Mouse (Mus musculus): ENCODE measurements at regions not wholly inside any gene's neighbourhood (a gene's known extent, or its start where the extent isn't known, plus 50 kb on each side); places are given as distances from the start of the nearest gene placed in this dataset.
A peak's percentile ranks its signal among the peaks of the same experiment; 100 is the strongest.

DNA sequence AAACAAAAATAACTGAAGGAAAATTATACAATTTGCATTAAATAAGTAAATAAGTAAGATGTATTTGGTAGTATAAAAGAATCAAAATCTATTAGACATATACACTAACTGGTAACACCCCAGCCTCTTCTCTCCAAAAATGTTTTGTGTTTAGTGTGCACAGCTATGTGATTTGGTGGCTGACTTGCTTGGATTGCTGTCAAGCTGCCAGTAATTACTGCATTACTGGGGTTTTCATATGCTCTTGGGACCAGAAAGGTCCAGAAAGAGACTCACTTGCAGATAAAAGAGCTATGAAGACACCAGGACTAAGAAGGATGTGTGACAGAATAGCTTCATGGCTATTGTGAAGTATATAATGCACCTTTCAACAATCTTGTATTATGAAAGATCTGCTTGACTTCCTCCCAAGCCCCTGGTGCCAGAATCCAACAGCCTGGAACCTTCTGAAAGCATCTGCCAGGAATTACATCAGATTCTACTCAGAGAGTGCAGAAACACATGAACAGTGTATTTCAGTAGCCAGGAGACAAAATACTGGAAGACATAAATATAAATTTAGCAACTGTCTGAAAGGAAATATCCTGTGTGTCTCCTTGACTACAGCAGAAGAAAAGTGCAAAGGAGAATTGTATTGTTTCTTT is 5132.6 kb downstream of the 9330182O14Rik start:
- no peak for DNase-seq

DNA sequence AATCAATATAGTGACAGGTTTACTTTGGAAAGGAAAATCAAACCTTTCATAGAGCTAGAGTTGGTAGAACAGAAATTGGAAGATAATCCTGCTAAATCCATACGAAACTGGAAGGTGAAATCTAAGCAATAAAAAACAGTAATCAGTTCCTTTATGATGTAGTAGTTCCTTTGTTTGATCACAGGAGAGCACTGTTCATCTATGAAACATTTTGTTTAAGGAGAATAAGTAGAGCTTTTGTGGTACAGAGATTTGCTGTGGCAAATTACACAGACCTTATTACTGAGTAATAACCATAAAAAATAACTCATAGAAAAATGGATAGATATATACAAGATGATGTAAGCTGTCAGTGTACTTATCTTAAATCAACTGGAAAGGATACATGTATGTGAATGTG is 5139.5 kb downstream of the 9330182O14Rik start:
- DNase-seq = no peak

DNA sequence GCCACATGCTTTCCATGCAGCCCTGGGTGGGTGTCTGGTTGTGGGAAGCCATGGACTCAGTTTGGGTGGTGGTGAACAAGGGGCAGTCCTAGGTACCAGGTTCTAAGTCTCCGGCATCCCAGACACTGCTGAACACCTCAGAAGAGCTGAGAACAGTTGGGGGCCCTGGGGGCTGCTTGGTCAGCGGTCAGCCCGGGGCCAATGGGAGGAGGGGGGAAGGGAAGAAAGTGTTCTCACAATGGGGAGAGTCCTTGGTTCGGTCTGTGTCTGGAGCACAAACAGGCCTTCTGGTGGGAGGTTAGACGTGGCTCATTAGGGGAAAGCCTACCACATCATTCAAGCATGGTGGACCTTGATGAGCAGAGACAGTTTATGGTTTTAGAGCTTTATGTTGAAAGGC is 5187.5 kb downstream of the 9330182O14Rik start:
- peak; percentile 66 for DNase-seq

DNA sequence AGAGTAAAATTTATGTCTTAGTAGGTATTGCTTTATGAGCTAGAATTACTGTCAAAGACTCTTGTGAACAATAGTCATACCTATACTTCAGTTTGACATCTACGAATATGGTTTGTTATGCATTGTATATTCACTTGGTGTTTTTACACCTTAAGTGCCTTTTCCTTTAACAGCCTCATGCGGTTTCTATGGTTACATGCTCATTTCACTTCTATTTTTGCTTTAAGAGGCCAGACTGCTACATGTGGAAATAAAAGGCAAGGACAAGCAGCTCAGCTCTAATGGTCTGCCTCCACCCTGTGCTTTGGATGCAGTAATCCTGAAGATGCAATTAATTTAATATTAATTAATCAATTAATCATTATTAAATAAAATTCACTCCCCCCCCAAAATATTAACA is 5216.3 kb downstream of the 9330182O14Rik start:
- no peak for DNase-seq
